Mouse (Mus musculus): ENCODE measurements around the gene Cog2.

DNA sequence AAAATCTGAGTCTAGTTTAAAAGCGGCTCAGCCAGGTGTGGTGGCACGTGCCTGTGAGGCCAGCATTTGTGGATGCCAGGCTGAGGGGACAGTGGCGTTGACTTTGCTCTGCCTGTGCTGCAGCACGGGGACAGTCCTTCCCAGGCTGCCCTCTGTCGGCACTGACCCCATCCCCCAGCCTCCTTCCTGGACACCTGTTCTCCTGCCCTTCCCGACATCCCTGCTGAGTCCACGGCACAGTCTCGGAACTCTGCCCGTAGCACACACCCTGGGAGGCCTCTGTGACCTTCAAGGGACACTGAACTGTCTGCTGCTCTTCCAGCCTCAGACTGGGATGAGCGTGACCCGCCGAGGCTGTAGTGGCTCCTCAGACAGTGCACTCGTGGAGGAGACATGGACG is 9.5 kb downstream of the Cog2 start:
- TF ChIP-seq POLR2A (IDR thresholded peaks at IDR 0.05; ENCODE audit: extremely low read depth, insufficient read depth, low read length) (no peak), CTCF (IDR thresholded peaks at IDR 0.05; ENCODE audit: extremely low read depth, insufficient read depth, low read length) (no peak)

All from cortical plate, adult 2 months (tissue).